Mouse (Mus musculus) mature B cell (primary cell): ENCODE data around the gene Golt1b.

Experiments
- in situ Hi-C: fragments of 300-500 bp; cut with MboI; formaldehyde crosslinking; loops from 2 replicates; pipeline ENCODE4 v1.14.3; 2019

The Golt1b gene

GRCm38 (mm10) chr6:142384521-142384920, 2.5 kb upstream of the Golt1b start:
- in situ Hi-C loops = loop anchor here (25.0 kb wide), 1 partner anchor 378 kb away; the partner anchor contains the start of gene Cmas

GRCm38 (mm10) chr6:142386285-142387010, 573 bp upstream of the Golt1b start:
- in situ Hi-C loops = loop anchor here (25.0 kb wide), 1 partner anchor 376 kb away; the partner anchor contains the start of gene Cmas

- in situ Hi-C loops = loop anchor here (25.0 kb wide), 1 partner anchor 374 kb away; the partner anchor contains the start of gene Cmas
These were observed 792 bp downstream of the Golt1b start for GRCm38 (mm10) chr6:142387755-142388271.

- in situ Hi-C loops = loop anchor here (25.0 kb wide), 1 partner anchor 373 kb away; the partner anchor contains the start of gene Cmas
These were observed 2.1 kb downstream of the Golt1b start for GRCm38 (mm10) chr6:142389101-142389500.

- in situ Hi-C loops = loop anchor here (25.0 kb wide), 1 partner anchor 370 kb away; the partner anchor contains the start of gene Cmas
These were observed 5.3 kb downstream of the Golt1b start for GRCm38 (mm10) chr6:142392312-142392711.

GRCm38 (mm10) chr6:142394669-142395068, 7.6 kb downstream of the Golt1b start:
- in situ Hi-C loops = loop anchor here (25.0 kb wide), 1 partner anchor 368 kb away; the partner anchor contains the start of gene Cmas

GRCm38 (mm10) chr6:142395756-142396155, 8.7 kb downstream of the Golt1b start:
- in situ Hi-C loops = loop anchor here (25.0 kb wide), 1 partner anchor 367 kb away; the partner anchor contains the start of gene Cmas

GRCm38 (mm10) chr6:142411140-142411539, 24.1 kb downstream of the Golt1b start:
- in situ Hi-C loops = no loop called here

- in situ Hi-C loops = no loop called here
These were observed 26.0 kb downstream of the Golt1b start, which contains the start of gene Spx for GRCm38 (mm10) chr6:142412906-142413491. Gene Spx, plus strand, starts transcription at chr6:142413441.

GRCm38 (mm10) chr6:142413845-142414244, 26.8 kb downstream of the Golt1b start:
- in situ Hi-C loops = no loop called here

GRCm38 (mm10) chr6:142414597-142414996, 27.6 kb downstream of the Golt1b start:
- in situ Hi-C loops = no loop called here

- in situ Hi-C loops = no loop called here
These were observed 38.0 kb downstream of the Golt1b start for GRCm38 (mm10) chr6:142424976-142425375.

GRCm38 (mm10) chr6:142429072-142429471, 42.1 kb downstream of the Golt1b start:
- in situ Hi-C loops = no loop called here

- in situ Hi-C loops = no loop called here
These were observed 64.4 kb downstream of the Golt1b start for GRCm38 (mm10) chr6:142451381-142451780.

- in situ Hi-C loops = no loop called here
These were observed 66.3 kb downstream of the Golt1b start for GRCm38 (mm10) chr6:142453311-142453710.
